Mouse (Mus musculus): Measurements from ENCODE around the gene Ugt1a10. TPM values are rescaled to one million over a fixed set of nuclear protein-coding genes. Genes with fewer than 3 reads are reported as not detected.
"Not testable (repeated sequence)": the region's sequence is repeated elsewhere in the genome, so short reads cannot be mapped to it uniquely, and the experiment has no call there.

Gene Ugt1a10
- polyA plus RNA-seq, 1 experiment = 166 TPM

DNA sequence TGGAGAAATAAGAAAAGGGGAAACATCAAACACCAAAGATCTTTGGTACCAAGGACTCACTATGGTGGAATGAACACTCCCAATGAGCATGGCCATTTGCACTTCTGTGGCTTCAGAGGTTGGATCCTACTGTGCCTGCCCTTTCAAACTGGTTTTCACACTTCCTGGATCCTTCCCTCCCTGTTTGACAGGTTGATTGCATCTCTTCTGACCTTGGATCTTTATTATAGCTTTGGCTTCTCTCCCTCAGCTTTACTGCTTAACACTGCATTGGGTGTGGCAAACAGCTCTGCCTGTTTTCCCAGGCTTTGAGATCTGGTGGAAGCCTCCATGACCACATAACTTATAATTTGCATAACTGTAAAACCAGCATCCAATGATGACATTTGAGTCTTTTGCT is 165.1 kb downstream of the Ugt1a10 start:
- no peak for DNase-seq
- no peaks in the 10 kb centered on the region for H3K36me3 ChIP-seq (ENCODE audit: control insufficient read depth, insufficient read depth, low read length)
- TF ChIP-seq CTCF (conservative IDR thresholded peaks at IDR 0.05; ENCODE audit: insufficient read depth, insufficient read length, low read depth, low read length) (no peak), POLR2A (IDR thresholded peaks at IDR 0.05; ENCODE audit: low read depth, low read length) (no peak)
- H3K4me3 ChIP-seq (ENCODE audit: insufficient read depth, low read depth, low read length) = no peak overlapping the region
- H3K27ac ChIP-seq (ENCODE audit: insufficient read depth, low read depth, low read length) = no peak overlapping the region
- no peaks in the 10 kb centered on the region for H3K27me3 ChIP-seq (replicated peaks; ENCODE audit: control insufficient read depth, insufficient read depth, low read length)
- H3K4me1 ChIP-seq (ENCODE audit: control insufficient read depth, insufficient read depth, low read length) = no peaks in the 10 kb centered on the region

DNA sequence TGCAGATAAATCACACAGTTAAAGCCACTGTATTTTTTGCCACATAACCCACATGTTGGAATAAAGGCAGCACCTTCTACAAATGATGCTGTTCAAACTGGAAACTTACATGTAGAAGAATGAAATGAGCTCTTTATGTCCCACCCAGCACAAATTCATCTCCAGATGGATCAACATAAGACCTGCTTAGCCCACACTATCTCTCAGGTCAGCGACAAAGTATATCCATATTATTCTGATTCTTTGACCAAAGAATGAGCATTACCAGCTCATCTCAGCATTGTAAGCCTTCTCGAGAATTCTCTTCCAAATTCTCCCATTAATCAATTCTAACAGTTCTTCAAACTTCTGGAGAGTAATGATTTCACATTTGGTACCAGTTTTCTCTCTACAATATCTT is 167.0 kb downstream of the Ugt1a10 start:
- Histone ChIP-seq H3K27me3 (replicated peaks; ENCODE audit: control insufficient read depth, insufficient read depth, low read length) (no peaks in the 10 kb centered on the region), H3K27ac (ENCODE audit: insufficient read depth, low read depth, low read length) (no peak overlapping the region), H3K36me3 (ENCODE audit: control insufficient read depth, insufficient read depth, low read length) (no peaks in the 10 kb centered on the region), H3K4me3 (ENCODE audit: insufficient read depth, low read depth, low read length) (no peak overlapping the region), H3K4me1 (ENCODE audit: control insufficient read depth, insufficient read depth, low read length) (no peaks in the 10 kb centered on the region)
- DNase-seq = no peak
- WGBS = 48% methylated on average over 2 of the region's 2 CpGs
- TF ChIP-seq POLR2A (IDR thresholded peaks at IDR 0.05; ENCODE audit: low read depth, low read length) = no peak
- TF ChIP-seq CTCF (conservative IDR thresholded peaks at IDR 0.05; ENCODE audit: insufficient read depth, insufficient read length, low read depth, low read length) = no peak

DNA sequence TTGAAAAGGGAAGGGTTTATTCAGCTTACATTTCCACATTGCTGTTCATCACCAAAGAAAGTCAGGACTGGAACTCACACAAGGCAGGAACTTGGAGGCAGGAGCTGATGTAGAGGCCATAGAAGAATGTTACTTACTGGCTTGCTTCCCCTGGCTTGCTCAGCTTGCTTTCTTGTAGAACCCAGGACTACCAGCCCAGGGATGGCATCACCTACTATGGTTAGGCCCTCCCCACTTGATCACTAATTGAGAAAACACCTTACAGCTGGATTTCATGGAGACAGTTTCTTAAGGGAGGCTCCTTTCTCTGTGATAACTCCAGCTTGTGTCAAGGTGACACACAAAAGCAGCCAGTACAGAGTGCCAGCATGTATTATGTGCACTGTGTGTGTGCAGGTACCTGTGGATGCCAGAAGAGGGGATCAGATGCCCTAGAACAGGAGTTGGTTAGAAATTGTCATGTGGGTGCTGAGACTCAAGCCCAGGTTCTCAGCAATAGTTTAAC is 167.9 kb downstream of the Ugt1a10 start:
- H3K4me1 ChIP-seq (ENCODE audit: control insufficient read depth, insufficient read depth, low read length); DNase-seq; H3K4me3 ChIP-seq (ENCODE audit: insufficient read depth, low read depth, low read length); H3K36me3 ChIP-seq (ENCODE audit: control insufficient read depth, insufficient read depth, low read length); H3K27ac ChIP-seq (ENCODE audit: insufficient read depth, low read depth, low read length); H3K27me3 ChIP-seq (replicated peaks; ENCODE audit: control insufficient read depth, insufficient read depth, low read length): not testable (repeated sequence)

DNA sequence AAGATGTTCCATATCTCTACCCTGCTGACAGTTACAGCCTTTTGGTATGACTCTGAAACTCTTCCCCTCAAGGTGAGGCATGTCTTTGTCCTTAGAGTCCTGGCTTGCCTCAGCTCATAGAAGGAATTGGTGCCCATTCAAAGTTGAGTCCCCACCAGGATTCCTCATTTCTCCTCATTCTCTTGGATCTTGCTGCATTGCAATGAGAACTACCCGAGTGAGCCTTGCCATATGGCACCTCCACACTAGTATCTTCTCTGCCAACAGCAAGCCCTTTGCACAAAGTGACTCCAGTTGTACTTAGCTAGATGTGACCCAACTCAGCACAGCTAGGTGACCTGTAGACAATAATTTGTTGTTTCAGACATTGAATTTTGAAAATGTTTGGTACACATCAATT is 168.4 kb downstream of the Ugt1a10 start:
- TF ChIP-seq POLR2A (IDR thresholded peaks at IDR 0.05; ENCODE audit: low read depth, low read length) (no peak), CTCF (conservative IDR thresholded peaks at IDR 0.05; ENCODE audit: insufficient read depth, insufficient read length, low read depth, low read length) (no peak)
- 54% methylated on average over 1 of the region's 1 CpGs for WGBS
- H3K27me3 ChIP-seq (replicated peaks; ENCODE audit: control insufficient read depth, insufficient read depth, low read length) = no peaks in the 10 kb centered on the region
- H3K4me1 ChIP-seq (ENCODE audit: control insufficient read depth, insufficient read depth, low read length) = no peaks in the 10 kb centered on the region
- no peak overlapping the region for H3K27ac ChIP-seq (ENCODE audit: insufficient read depth, low read depth, low read length)
- DNase-seq = no peak
- H3K4me3 ChIP-seq (ENCODE audit: insufficient read depth, low read depth, low read length) = no peak overlapping the region
- H3K36me3 ChIP-seq (ENCODE audit: control insufficient read depth, insufficient read depth, low read length) = no peaks in the 10 kb centered on the region

DNA sequence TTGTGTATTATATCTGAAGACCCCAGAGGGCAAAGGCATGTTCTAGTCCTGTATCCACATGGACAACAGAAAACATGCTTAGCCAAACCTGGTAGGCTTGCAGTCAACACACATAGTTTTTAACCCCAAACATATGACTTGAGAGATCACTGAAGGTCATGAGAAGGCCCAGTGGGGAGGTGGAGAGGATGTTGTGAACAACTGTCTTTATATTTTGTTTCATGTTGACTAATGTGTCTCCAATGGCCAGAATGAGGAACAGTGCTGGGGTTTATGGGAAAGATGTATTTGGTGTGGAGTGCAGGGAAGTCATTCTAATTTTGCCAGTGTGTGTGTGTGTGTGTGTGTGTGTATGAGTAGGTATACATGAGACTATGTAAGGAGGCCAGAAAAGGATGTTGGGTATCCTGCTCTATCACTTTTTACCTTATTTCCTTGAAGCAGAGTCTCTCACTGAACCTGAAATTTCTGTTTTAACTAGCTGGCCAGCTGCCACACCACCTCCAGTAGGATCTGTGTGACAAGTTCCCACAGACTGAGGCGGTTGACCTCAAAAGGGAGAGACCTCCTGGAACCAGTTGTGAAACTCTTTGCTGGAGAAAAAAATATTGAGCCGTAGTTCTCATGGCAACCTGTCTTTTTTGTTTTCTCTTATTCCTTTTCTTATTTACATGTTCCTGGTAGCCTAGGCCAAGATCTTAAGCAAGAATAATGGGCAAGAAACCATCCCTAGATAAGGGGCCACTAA is 169.0 kb downstream of the Ugt1a10 start:
- 61% methylated on average over 2 of the region's 2 CpGs for WGBS
- H3K36me3 ChIP-seq (ENCODE audit: control insufficient read depth, insufficient read depth, low read length) = no peaks in the 10 kb centered on the region
- H3K27me3 ChIP-seq (replicated peaks; ENCODE audit: control insufficient read depth, insufficient read depth, low read length) = no peaks in the 10 kb centered on the region
- H3K27ac ChIP-seq (ENCODE audit: insufficient read depth, low read depth, low read length) = no peak overlapping the region
- H3K4me3 ChIP-seq (ENCODE audit: insufficient read depth, low read depth, low read length) = no peak overlapping the region
- no peak for TF ChIP-seq POLR2A (IDR thresholded peaks at IDR 0.05; ENCODE audit: low read depth, low read length)
- TF ChIP-seq CTCF (conservative IDR thresholded peaks at IDR 0.05; ENCODE audit: insufficient read depth, insufficient read length, low read depth, low read length) = no peak
- H3K4me1 ChIP-seq (ENCODE audit: control insufficient read depth, insufficient read depth, low read length) = no peaks in the 10 kb centered on the region
- peak; percentile 75 for DNase-seq

DNA sequence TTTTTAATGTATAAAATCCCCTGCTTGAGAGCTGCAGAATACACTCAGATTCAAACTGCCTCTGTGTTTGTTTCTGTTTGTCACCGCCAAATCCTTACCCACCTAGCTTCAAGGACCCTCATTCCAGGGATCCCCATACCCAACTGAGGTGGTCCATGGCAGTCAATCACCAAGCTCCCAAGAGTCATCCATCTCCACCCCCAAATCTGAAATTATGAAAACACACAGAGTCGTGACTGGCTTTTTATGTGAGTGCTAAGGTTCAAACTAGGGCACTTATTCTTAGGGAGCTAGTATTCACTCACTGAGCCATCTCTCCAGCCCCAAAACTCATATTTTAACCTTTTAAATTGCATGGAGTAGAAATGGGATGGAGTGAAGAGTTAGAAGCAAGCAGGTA is 170.1 kb downstream of the Ugt1a10 start:
- H3K4me1 ChIP-seq (ENCODE audit: control insufficient read depth, insufficient read depth, low read length); H3K27ac ChIP-seq (ENCODE audit: insufficient read depth, low read depth, low read length); H3K27me3 ChIP-seq (replicated peaks; ENCODE audit: control insufficient read depth, insufficient read depth, low read length); DNase-seq; H3K4me3 ChIP-seq (ENCODE audit: insufficient read depth, low read depth, low read length); H3K36me3 ChIP-seq (ENCODE audit: control insufficient read depth, insufficient read depth, low read length): not testable (repeated sequence)
- 42% methylated on average over 2 of the region's 2 CpGs for WGBS

DNA sequence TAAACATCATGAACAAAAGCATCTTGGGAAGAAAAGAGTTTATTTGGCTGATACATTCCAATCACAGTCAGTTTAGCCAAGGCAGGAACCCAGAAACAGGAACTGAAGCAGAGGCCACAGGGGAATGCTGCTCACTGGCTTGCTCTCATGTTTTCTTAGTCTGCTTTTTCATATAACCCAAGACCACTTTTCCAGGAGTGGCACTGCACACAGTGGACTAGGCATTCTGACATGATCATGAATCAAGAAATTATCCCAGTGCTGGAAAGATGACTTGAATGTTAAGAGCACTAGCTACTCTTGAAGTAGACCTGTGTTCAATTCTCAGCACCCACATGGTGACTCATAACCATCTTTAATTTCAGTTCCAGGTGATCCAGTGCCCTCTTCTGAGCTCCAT is 170.6 kb downstream of the Ugt1a10 start:
- no peak for DNase-seq
- no peaks in the 10 kb centered on the region for H3K36me3 ChIP-seq (ENCODE audit: control insufficient read depth, insufficient read depth, low read length)
- no peak overlapping the region for H3K4me3 ChIP-seq (ENCODE audit: insufficient read depth, low read depth, low read length)
- no peaks in the 10 kb centered on the region for H3K4me1 ChIP-seq (ENCODE audit: control insufficient read depth, insufficient read depth, low read length)
- no peak for TF ChIP-seq CTCF (conservative IDR thresholded peaks at IDR 0.05; ENCODE audit: insufficient read depth, insufficient read length, low read depth, low read length)
- TF ChIP-seq POLR2A (IDR thresholded peaks at IDR 0.05; ENCODE audit: low read depth, low read length) = no peak
- H3K27me3 ChIP-seq (replicated peaks; ENCODE audit: control insufficient read depth, insufficient read depth, low read length) = no peaks in the 10 kb centered on the region
- H3K27ac ChIP-seq (ENCODE audit: insufficient read depth, low read depth, low read length) = no peak overlapping the region

Data from kidney, adult 2 months (tissue).